Mouse (Mus musculus): ENCODE results near the gene Dolk. TPM values are rescaled to one million over a fixed set of nuclear protein-coding genes. Genes with fewer than 3 reads are reported as not detected.

Gene Dolk
- polyA plus RNA-seq, 1 experiment from 2014 or later, result 14.1 TPM

GRCm38 (mm10) chr2:30240267-30240666 is 45.9 kb downstream of the Dolk start, which contains the start of gene Gm28035:
Gm28035 (plus strand) TSS chr2:30240567.
- peak within 1 kb of the TSS; percentile 97 for H3K9ac ChIP-seq (replicated peaks)
- H3K27ac ChIP-seq (ENCODE audit: low read depth), result peak within 1 kb of the TSS; percentile 87
- H3K4me1 ChIP-seq (ENCODE audit: insufficient read depth), result peaks cover 64% of the 10 kb centered on the region
- peak within 1 kb of the TSS; percentile 88 for H3K4me2 ChIP-seq (ENCODE audit: low read depth, low read length)
- no peak for TF ChIP-seq CTCF (IDR thresholded peaks at IDR 0.05; ENCODE audit: low read depth)
- no peak for TF ChIP-seq EP300 (IDR thresholded peaks at IDR 0.05; ENCODE audit: low read depth)
- DNase-seq (no peak), ATAC-seq (no peak)
- no peaks in the 10 kb centered on the region for H3K27me3 ChIP-seq (ENCODE audit: insufficient read depth, low read length)
- H3K36me3 ChIP-seq (replicated peaks; ENCODE audit: insufficient read depth, low read length), result peaks cover 36% of the 10 kb centered on the region
- peak within 1 kb of the TSS; percentile 94 for H3K4me3 ChIP-seq (ENCODE audit: low read depth, low read length)
- WGBS (ENCODE audit: insufficient replicate concordance), result 55% methylated on average over 2 of the region's 2 CpGs
- H3K9me3 ChIP-seq (ENCODE audit: low read length), result no peaks in the 10 kb centered on the region

GRCm38 (mm10) chr2:30239777-30240176 is 46.4 kb downstream of the Dolk start:
- peak overlapping the region; percentile 97 for H3K9ac ChIP-seq (replicated peaks)
- ATAC-seq (peak; percentile 22), DNase-seq (peak; percentile 66)
- 41% methylated on average over 4 of the region's 4 CpGs for WGBS (ENCODE audit: insufficient replicate concordance)
- TF ChIP-seq EP300 (IDR thresholded peaks at IDR 0.05; ENCODE audit: low read depth) (no peak), CTCF (IDR thresholded peaks at IDR 0.05; ENCODE audit: low read depth) (no peak)
- H3K27ac ChIP-seq (ENCODE audit: low read depth), result peak overlapping the region; percentile 87
- peaks cover 59% of the 10 kb centered on the region for H3K4me1 ChIP-seq (ENCODE audit: insufficient read depth)
- peak overlapping the region; percentile 88 for H3K4me2 ChIP-seq (ENCODE audit: low read depth, low read length)
- H3K27me3 ChIP-seq (ENCODE audit: insufficient read depth, low read length), result no peaks in the 10 kb centered on the region
- peaks cover 36% of the 10 kb centered on the region for H3K36me3 ChIP-seq (replicated peaks; ENCODE audit: insufficient read depth, low read length)
- H3K4me3 ChIP-seq (ENCODE audit: low read depth, low read length), result peak overlapping the region; percentile 94
- no peaks in the 10 kb centered on the region for H3K9me3 ChIP-seq (ENCODE audit: low read length)

DNA sequence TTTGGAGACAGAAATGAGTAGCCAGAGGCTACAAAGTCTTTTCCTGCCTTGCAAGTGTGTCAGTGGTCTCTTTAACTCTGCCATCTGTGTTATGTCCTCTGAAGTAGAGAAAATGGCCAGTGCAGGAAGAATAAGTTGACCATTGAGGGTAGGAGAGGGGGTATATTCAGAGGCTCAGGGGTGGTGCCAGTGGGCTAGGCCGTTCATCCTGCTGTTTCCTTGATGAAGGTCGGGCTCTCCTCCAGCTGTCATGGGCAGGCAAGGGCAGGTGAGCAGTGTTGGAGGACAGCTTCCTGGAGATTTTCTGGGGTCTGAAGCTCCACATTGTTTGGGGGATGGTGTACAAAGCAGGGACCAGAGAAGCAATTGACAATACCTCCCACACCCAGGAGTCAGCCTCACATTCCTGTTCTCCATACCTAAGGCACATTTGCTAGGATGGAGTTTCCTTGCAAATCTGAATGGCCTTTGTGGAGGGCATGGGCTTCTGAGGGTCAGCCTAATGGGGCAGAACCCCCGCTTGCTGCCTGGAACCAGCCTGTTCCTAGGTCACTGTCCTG is 47.1 kb downstream of the Dolk start:
- H3K4me2 ChIP-seq (ENCODE audit: low read depth, low read length), result peak overlapping the region; percentile 88
- H3K9ac ChIP-seq (replicated peaks), result peak overlapping the region; percentile 97
- H3K4me1 ChIP-seq (ENCODE audit: insufficient read depth), result peaks cover 55% of the 10 kb centered on the region
- H3K4me3 ChIP-seq (ENCODE audit: low read depth, low read length), result peak overlapping the region; percentile 94
- H3K27ac ChIP-seq (ENCODE audit: low read depth), result peak overlapping the region; percentile 87
- H3K36me3 ChIP-seq (replicated peaks; ENCODE audit: insufficient read depth, low read length), result peaks cover 31% of the 10 kb centered on the region
- H3K27me3 ChIP-seq (ENCODE audit: insufficient read depth, low read length), result no peaks in the 10 kb centered on the region
- 58% methylated on average over 3 of the region's 3 CpGs for WGBS (ENCODE audit: insufficient replicate concordance)
- DNase-seq (no peak), ATAC-seq (no peak)
- TF ChIP-seq EP300 (IDR thresholded peaks at IDR 0.05; ENCODE audit: low read depth) (no peak), CTCF (IDR thresholded peaks at IDR 0.05; ENCODE audit: low read depth) (no peak)
- no peaks in the 10 kb centered on the region for H3K9me3 ChIP-seq (ENCODE audit: low read length)

- no peak for DNase-seq
- Histone ChIP-seq H3K27me3 (ENCODE audit: insufficient read depth, low read length) (no peaks in the 10 kb centered on the region), H3K4me1 (ENCODE audit: insufficient read depth) (peaks cover 48% of the 10 kb centered on the region), H3K36me3 (replicated peaks; ENCODE audit: insufficient read depth, low read length) (peaks cover 21% of the 10 kb centered on the region), H3K9ac (replicated peaks) (peak overlapping the region; percentile 97), H3K4me3 (ENCODE audit: low read depth, low read length) (peak overlapping the region; percentile 94), H3K27ac (ENCODE audit: low read depth) (peak overlapping the region; percentile 87), H3K9me3 (ENCODE audit: low read length) (no peaks in the 10 kb centered on the region), H3K4me2 (ENCODE audit: low read depth, low read length) (peak overlapping the region; percentile 88)
- peak; percentile 63 for ATAC-seq
- TF ChIP-seq EP300 (IDR thresholded peaks at IDR 0.05; ENCODE audit: low read depth), result no peak
- TF ChIP-seq CTCF (IDR thresholded peaks at IDR 0.05; ENCODE audit: low read depth), result no peak
- 0% methylated on average over 39 of the region's 42 CpGs for WGBS (ENCODE audit: insufficient replicate concordance)
Measured at GRCm38 (mm10) chr2:30237881-30238280, 48.3 kb downstream of the Dolk start.

- Histone ChIP-seq H3K4me2 (ENCODE audit: low read depth, low read length) (peak within 1 kb of the TSS; percentile 88), H3K27me3 (ENCODE audit: insufficient read depth, low read length) (no peaks in the 10 kb centered on the region), H3K4me1 (ENCODE audit: insufficient read depth) (peaks cover 43% of the 10 kb centered on the region), H3K4me3 (ENCODE audit: low read depth, low read length) (peak within 1 kb of the TSS; percentile 94), H3K9me3 (ENCODE audit: low read length) (no peaks in the 10 kb centered on the region), H3K27ac (ENCODE audit: low read depth) (peak within 1 kb of the TSS; percentile 87), H3K36me3 (replicated peaks; ENCODE audit: insufficient read depth, low read length) (peaks cover 20% of the 10 kb centered on the region), H3K9ac (replicated peaks) (peak within 1 kb of the TSS; percentile 97)
- ATAC-seq (peak; percentile 92), DNase-seq (peak; percentile 100)
- WGBS (ENCODE audit: insufficient replicate concordance), result 1% methylated on average over 66 of the region's 67 CpGs
- TF ChIP-seq CTCF (IDR thresholded peaks at IDR 0.05; ENCODE audit: low read depth), result peak; percentile 67
- TF ChIP-seq EP300 (IDR thresholded peaks at IDR 0.05; ENCODE audit: low read depth), result peak; percentile 69; the same call in 1 of the 2 replicates
Measured at GRCm38 (mm10) chr2:30237199-30237880, 48.8 kb downstream of the Dolk start, which contains the start of gene Lrrc8a. Lrrc8a (plus strand) TSS chr2:30237715.

DNA sequence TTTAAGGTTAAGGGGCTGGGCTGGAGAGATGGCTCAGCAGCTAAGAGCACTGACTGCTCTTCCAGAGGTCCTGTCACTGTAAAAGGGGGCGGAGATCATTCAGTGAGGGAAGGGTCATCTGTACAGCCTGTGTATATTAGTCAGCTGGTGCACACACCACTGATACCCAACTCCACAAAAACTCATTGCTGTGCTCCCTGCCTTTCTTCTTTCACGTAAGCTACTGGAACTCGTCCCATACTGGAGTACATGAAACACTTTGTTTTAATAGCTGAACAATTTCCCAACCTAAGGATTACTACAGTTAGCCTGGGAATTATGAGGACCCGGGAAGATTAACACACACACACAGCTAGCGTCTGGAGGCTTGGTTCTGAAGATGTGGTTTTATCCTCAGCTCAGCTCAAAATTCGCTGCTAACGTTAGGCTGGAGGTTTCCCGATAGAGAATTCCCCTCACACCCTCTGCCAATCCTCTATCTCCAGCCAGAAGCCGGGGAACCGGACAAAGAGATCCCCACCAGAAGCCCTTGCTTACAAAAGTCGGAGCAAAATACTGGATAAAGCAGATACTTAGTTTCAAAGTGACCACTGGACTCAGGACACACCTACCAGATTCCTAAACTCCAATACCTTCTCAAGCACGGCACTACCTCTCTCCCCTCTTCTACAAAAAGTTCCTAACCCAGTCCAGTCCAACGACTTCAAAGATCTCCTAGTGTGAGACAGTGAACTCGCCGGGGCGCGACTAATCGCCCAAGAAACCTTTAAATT is 49.5 kb downstream of the Dolk start:
- ATAC-seq, result no peak
- Histone ChIP-seq H3K27ac (ENCODE audit: low read depth) (peak overlapping the region; percentile 87), H3K9ac (replicated peaks) (peak overlapping the region; percentile 97), H3K4me2 (ENCODE audit: low read depth, low read length) (peak overlapping the region; percentile 88), H3K4me3 (ENCODE audit: low read depth, low read length) (peak overlapping the region; percentile 94), H3K4me1 (ENCODE audit: insufficient read depth) (peaks cover 38% of the 10 kb centered on the region), H3K36me3 (replicated peaks; ENCODE audit: insufficient read depth, low read length) (peaks cover 15% of the 10 kb centered on the region), H3K9me3 (ENCODE audit: low read length) (no peaks in the 10 kb centered on the region), H3K27me3 (ENCODE audit: insufficient read depth, low read length) (no peaks in the 10 kb centered on the region)
- WGBS (ENCODE audit: insufficient replicate concordance), result 2% methylated on average over 18 of the region's 18 CpGs
- no peak for TF ChIP-seq CTCF (IDR thresholded peaks at IDR 0.05; ENCODE audit: low read depth)
- TF ChIP-seq EP300 (IDR thresholded peaks at IDR 0.05; ENCODE audit: low read depth), result no peak
- no peak for DNase-seq
